Mouse (Mus musculus): ENCODE measurements around the gene Maneal. TPM values are rescaled to one million over a fixed set of nuclear protein-coding genes. Genes with fewer than 3 reads are reported as not detected.

The Maneal gene
- total RNA-seq (2012; rRNA removed) (0.08 TPM in 1 of 2 replicates, not detected in the other), polyA plus RNA-seq (2012; ENCODE audit: insufficient read depth in 1 of 2, insufficient read length in 2 of 2, low read depth in 1 of 2, low replicate concordance in 2 of 2, missing spikeins in 1 of 2) (not detected)

DNA sequence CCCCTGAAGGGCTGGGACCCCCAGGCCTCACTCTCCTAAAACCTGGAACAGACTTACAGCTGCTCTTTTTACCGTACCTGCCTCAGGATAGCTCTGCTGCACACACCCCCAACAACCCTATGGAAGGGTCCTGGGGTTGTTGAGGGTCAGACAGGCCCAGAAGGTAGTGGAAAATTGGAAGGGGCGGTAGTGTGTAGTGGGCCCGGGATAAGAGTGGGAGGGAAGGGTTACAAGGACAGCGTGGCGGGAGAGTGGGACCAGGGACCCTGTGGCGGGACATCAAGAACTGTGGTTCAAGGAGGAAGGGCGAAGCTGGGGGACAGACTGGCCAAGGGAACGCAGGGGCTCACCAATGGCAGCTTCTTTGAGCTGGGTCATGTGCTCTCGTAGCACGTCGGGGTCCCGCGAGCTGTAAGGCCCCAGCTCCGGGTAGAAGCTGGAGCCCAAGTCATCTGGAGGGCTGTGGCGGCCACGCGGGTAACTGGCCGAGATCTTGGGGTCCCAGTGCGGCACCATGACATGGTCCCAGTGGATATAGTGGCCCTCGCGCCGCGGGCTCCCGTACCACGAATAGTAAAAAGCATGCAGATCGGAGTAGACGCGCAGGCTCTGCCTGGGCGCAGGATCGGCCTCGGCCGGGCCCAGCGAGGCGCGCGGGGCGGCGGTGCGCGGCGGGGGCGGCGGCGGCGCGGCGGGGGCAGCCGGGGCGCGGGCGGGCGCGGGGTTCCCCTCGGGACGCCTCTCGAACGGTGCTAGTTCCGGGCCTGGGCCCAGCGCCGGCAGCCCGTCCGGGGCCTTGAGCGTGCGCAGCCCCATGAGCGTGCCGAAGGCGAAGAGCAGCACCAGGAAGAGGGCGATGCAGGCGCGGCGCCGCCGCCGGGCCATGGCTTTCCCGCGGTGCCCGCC is at the start of gene Maneal:
TSS of gene Maneal (minus strand) at position 889 of the 906 bp plus-strand sequence.
- no peak within 1 kb of the TSS for H3K9ac ChIP-seq (ENCODE audit: control insufficient read depth, low read depth, low read length, poor library complexity, severe bottlenecking)
- no peak within 1 kb of the TSS for H3K27ac ChIP-seq (ENCODE audit: control insufficient read depth, low read depth, low read length)
- no peak for DNase-seq (ENCODE audit: low read depth, low spot score)
- H3K9me3 ChIP-seq (replicated peaks; ENCODE audit: insufficient read depth, low read length) = no peaks in the 10 kb centered on the region
- TF ChIP-seq MAZ (IDR thresholded peaks at IDR 0.05; ENCODE audit: low read depth, low read length) (no peak), MAX (IDR thresholded peaks at IDR 0.05; ENCODE audit: low read length) (no peak), POLR2A (IDR thresholded peaks at IDR 0.05; ENCODE audit: control insufficient read depth in 1 of 2, insufficient read depth in 1 of 2, low read depth in 1 of 2, low read length in 2 of 2, poor library complexity in 1 of 2) (0 out of 4 replicates have a peak, but pooled peaks of 1 of the 2 experiments have one; percentile 5), EP300 (IDR thresholded peaks at IDR 0.05; ENCODE audit: low read depth in 1 of 2, low read length in 2 of 2) (no peak), ZMIZ1 (IDR thresholded peaks at IDR 0.05; ENCODE audit: low read depth, low read length) (no peak), SIN3A (IDR thresholded peaks at IDR 0.05; ENCODE audit: low read length) (no peak), POLR2AphosphoS2 (IDR thresholded peaks at IDR 0.05; ENCODE audit: low read length) (no peak)
- no peaks in the 10 kb centered on the region for H3K27me3 ChIP-seq (ENCODE audit: control insufficient read depth in 1 of 2, insufficient read depth in 2 of 2, low read length in 2 of 2)
- no peaks in the 10 kb centered on the region for H3K79me2 ChIP-seq (ENCODE audit: control insufficient read depth, insufficient read depth, low read length, poor library complexity)
- no peaks in the 10 kb centered on the region for H3K36me3 ChIP-seq (ENCODE audit: control insufficient read depth in 1 of 2, insufficient read depth in 2 of 2, low read length in 2 of 2)
- H3K4me1 ChIP-seq (ENCODE audit: control insufficient read depth in 1 of 2, insufficient read depth in 2 of 2, low read length in 2 of 2) = no peaks in the 10 kb centered on the region
- no peak within 1 kb of the TSS for H3K4me3 ChIP-seq (ENCODE audit: control insufficient read depth in 1 of 2, insufficient read depth in 1 of 2, low read depth in 2 of 2, low read length in 2 of 2)

DNA sequence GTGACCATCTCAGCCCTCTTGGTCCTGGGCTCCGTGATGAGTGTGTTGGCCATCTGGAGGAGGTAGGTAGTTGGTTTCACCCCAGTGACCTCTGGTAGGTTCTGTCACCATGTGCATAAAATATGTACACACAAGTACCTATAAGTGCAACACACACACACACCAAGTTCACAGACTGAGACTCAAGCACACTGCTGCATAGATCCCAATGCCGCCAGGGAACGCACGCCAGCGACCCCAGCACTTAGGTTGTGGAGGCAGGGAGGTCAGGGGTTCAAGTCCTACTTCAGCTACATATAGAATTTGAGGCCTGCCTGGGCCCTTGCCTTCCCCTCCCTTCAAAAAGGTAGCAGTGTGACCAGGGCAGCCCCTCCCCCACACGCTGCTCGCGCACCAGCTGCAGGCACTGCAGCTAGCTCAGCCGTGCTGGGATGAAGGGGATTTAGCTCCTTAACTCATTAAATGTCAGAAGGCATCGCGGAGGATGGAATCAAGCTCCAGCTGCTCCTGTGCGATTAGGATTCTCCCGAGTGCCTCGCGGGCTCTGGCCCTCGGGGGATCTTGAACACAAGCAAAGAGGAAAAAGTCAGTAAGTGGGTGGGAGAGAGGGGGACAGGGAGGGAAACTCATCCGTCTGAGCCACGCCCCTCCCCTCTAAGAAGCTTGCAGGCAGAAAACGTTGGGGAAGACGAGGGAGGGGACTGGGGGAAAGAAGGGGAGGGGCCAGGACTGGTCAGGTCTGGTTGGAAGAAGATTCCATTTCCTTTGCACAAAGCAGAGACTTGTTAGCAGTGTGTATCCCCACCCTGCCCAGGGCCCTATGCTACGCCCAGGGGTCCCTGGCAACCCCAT is 44.2 kb upstream of the Maneal start:
- H3K27ac ChIP-seq (ENCODE audit: control insufficient read depth, low read depth, low read length) = no peak overlapping the region
- H3K4me1 ChIP-seq (ENCODE audit: control insufficient read depth in 1 of 2, insufficient read depth in 2 of 2, low read length in 2 of 2) = no peaks in the 10 kb centered on the region
- no peak for TF ChIP-seq TAL1 (IDR thresholded peaks at IDR 0.05; ENCODE audit: low read length)
- TF ChIP-seq NRF1 (IDR thresholded peaks at IDR 0.05; ENCODE audit: insufficient read depth, low read depth, low read length, poor library complexity, severe bottlenecking) = no peak
- TF ChIP-seq GATA1 (IDR thresholded peaks at IDR 0.05; ENCODE audit: low read depth, low read length) = no peak
- TF ChIP-seq ELF1 (IDR thresholded peaks at IDR 0.05; ENCODE audit: low read depth, low read length) = no peak
- TF ChIP-seq ZMIZ1 (IDR thresholded peaks at IDR 0.05; ENCODE audit: low read depth, low read length) = no peak
- TF ChIP-seq MEF2A (IDR thresholded peaks at IDR 0.05; ENCODE audit: extremely low read depth, insufficient replicate concordance, low read depth, low read length, poor library complexity, severe bottlenecking) = no peak
- no peak for TF ChIP-seq HCFC1 (IDR thresholded peaks at IDR 0.05; ENCODE audit: low read depth, low read length)
- TF ChIP-seq TBP (IDR thresholded peaks at IDR 0.05; ENCODE audit: low read depth, low read length) = no peak
- no peak for TF ChIP-seq ETS1 (IDR thresholded peaks at IDR 0.05; ENCODE audit: low read depth, low read length)
- TF ChIP-seq CTCF (IDR thresholded peaks at IDR 0.05 in 2 of 3, conservative IDR thresholded peaks at IDR 0.05 in 1 of 3; ENCODE audit: control insufficient read depth in 1 of 3, insufficient read depth in 1 of 3, low read depth in 2 of 3, low read length in 3 of 3, poor library complexity in 1 of 3, severe bottlenecking in 1 of 3) = no peak
- no peak for TF ChIP-seq MYB (IDR thresholded peaks at IDR 0.05; ENCODE audit: low read depth, low read length)
- TF ChIP-seq POLR2AphosphoS5 (IDR thresholded peaks at IDR 0.05; ENCODE audit: borderline replicate concordance, low read depth, low read length) = no peak
- no peaks in the 10 kb centered on the region for H3K79me2 ChIP-seq (ENCODE audit: control insufficient read depth, insufficient read depth, low read length, poor library complexity)
- no peak for DNase-seq (ENCODE audit: low read depth, low spot score)
- no peaks in the 10 kb centered on the region for H3K36me3 ChIP-seq (ENCODE audit: control insufficient read depth in 1 of 2, insufficient read depth in 2 of 2, low read length in 2 of 2)
- no peaks in the 10 kb centered on the region for H3K9me3 ChIP-seq (replicated peaks; ENCODE audit: insufficient read depth, low read length)
- H3K27me3 ChIP-seq (ENCODE audit: control insufficient read depth in 1 of 2, insufficient read depth in 2 of 2, low read length in 2 of 2) = no peaks in the 10 kb centered on the region
- no peak overlapping the region for H3K9ac ChIP-seq (ENCODE audit: control insufficient read depth, low read depth, low read length, poor library complexity, severe bottlenecking)
- no peak overlapping the region for H3K4me3 ChIP-seq (ENCODE audit: control insufficient read depth in 1 of 2, insufficient read depth in 1 of 2, low read depth in 2 of 2, low read length in 2 of 2)

Data from MEL (cell line).